Mouse (Mus musculus): ENCODE results near the gene Snx9. TPM values are rescaled to one million over a fixed set of nuclear protein-coding genes. Genes with fewer than 3 reads are reported as not detected.
A peak's percentile ranks its signal among the peaks of the same experiment; 100 is the strongest.

Snx9 gene
- total and polyA plus RNA-seq, 3 experiments = 26.7 to 55.5 (median 46.7) TPM

GRCm38 (mm10) chr17:5797124-5797760 lies 43.9 kb upstream of the Snx9 start:
- ATAC-seq (ENCODE audit: extremely low read depth, insufficient number of reproducible peaks, low FRiP score, poor library complexity, severe bottlenecking) (no peak), DNase-seq (ENCODE audit: low spot score) (no peak)
- H3K36me3 ChIP-seq (replicated peaks) = peaks cover 16% of the 10 kb centered on the region
- H3K4me1 ChIP-seq (ENCODE audit: insufficient read depth, low read depth, low read length) = peaks cover 85% of the 10 kb centered on the region
- no peaks in the 10 kb centered on the region for H3K9me3 ChIP-seq (replicated peaks)
- H3K27me3 ChIP-seq (ENCODE audit: insufficient read depth, low read length) = no peaks in the 10 kb centered on the region
- no peak for TF ChIP-seq TAL1 (conservative IDR thresholded peaks at IDR 0.05; ENCODE audit: low read depth, low read length)
- TF ChIP-seq CTCF (IDR thresholded peaks at IDR 0.05; ENCODE audit: low read depth, low read length) = no peak
- no peak for TF ChIP-seq POLR2AphosphoS5 (IDR thresholded peaks at IDR 0.05; ENCODE audit: insufficient replicate concordance, low read depth, low read length)
- TF ChIP-seq GATA1 (IDR thresholded peaks at IDR 0.05; ENCODE audit: borderline replicate concordance, low read length) = no peak
- TF ChIP-seq GATA2 (IDR thresholded peaks at IDR 0.05; ENCODE audit: borderline replicate concordance, low read depth, low read length) = no peak
- H3K4me3 ChIP-seq (ENCODE audit: low read depth, low read length) = no peak overlapping the region

GRCm38 (mm10) chr17:5798221-5798801 lies 42.8 kb upstream of the Snx9 start:
- TF ChIP-seq POLR2AphosphoS5 (IDR thresholded peaks at IDR 0.05; ENCODE audit: insufficient replicate concordance, low read depth, low read length) (no peak), GATA2 (IDR thresholded peaks at IDR 0.05; ENCODE audit: borderline replicate concordance, low read depth, low read length) (no peak), TAL1 (conservative IDR thresholded peaks at IDR 0.05; ENCODE audit: low read depth, low read length) (no peak), CTCF (IDR thresholded peaks at IDR 0.05; ENCODE audit: low read depth, low read length) (no peak), GATA1 (IDR thresholded peaks at IDR 0.05; ENCODE audit: borderline replicate concordance, low read length) (no peak)
- H3K36me3 ChIP-seq (replicated peaks) = peaks cover 26% of the 10 kb centered on the region
- H3K27me3 ChIP-seq (ENCODE audit: insufficient read depth, low read length) = no peaks in the 10 kb centered on the region
- peak overlapping the region; percentile 56; the same call in 1 of the 2 replicates for H3K4me3 ChIP-seq (ENCODE audit: low read depth, low read length)
- no peaks in the 10 kb centered on the region for H3K9me3 ChIP-seq (replicated peaks)
- peak; percentile 43 for DNase-seq (ENCODE audit: low spot score)
- peak; percentile 82 for ATAC-seq (ENCODE audit: extremely low read depth, insufficient number of reproducible peaks, low FRiP score, poor library complexity, severe bottlenecking)
- H3K4me1 ChIP-seq (ENCODE audit: insufficient read depth, low read depth, low read length) = peaks cover 84% of the 10 kb centered on the region

- Histone ChIP-seq H3K4me3 (ENCODE audit: low read depth, low read length) (peak overlapping the region; percentile 56), H3K9me3 (replicated peaks) (no peaks in the 10 kb centered on the region), H3K4me1 (ENCODE audit: insufficient read depth, low read depth, low read length) (peaks cover 84% of the 10 kb centered on the region), H3K27me3 (ENCODE audit: insufficient read depth, low read length) (no peaks in the 10 kb centered on the region), H3K36me3 (replicated peaks) (peaks cover 30% of the 10 kb centered on the region)
- DNase-seq (ENCODE audit: low spot score) = no peak
- TF ChIP-seq CTCF (IDR thresholded peaks at IDR 0.05; ENCODE audit: low read depth, low read length) (no peak), TAL1 (conservative IDR thresholded peaks at IDR 0.05; ENCODE audit: low read depth, low read length) (no peak), POLR2AphosphoS5 (IDR thresholded peaks at IDR 0.05; ENCODE audit: insufficient replicate concordance, low read depth, low read length) (no peak), GATA2 (IDR thresholded peaks at IDR 0.05; ENCODE audit: borderline replicate concordance, low read depth, low read length) (no peak), GATA1 (IDR thresholded peaks at IDR 0.05; ENCODE audit: borderline replicate concordance, low read length) (no peak)
- ATAC-seq (ENCODE audit: extremely low read depth, insufficient number of reproducible peaks, low FRiP score, poor library complexity, severe bottlenecking) = no peak
These were observed 42.2 kb upstream of the Snx9 start for GRCm38 (mm10) chr17:5798900-5799299.

GRCm38 (mm10) chr17:5799396-5800021 lies 41.6 kb upstream of the Snx9 start:
- Histone ChIP-seq H3K4me3 (ENCODE audit: low read depth, low read length) (peak overlapping the region; percentile 56; the same call in 1 of the 2 replicates), H3K4me1 (ENCODE audit: insufficient read depth, low read depth, low read length) (peaks cover 84% of the 10 kb centered on the region), H3K9me3 (replicated peaks) (no peaks in the 10 kb centered on the region), H3K27me3 (ENCODE audit: insufficient read depth, low read length) (no peaks in the 10 kb centered on the region), H3K36me3 (replicated peaks) (peaks cover 30% of the 10 kb centered on the region)
- DNase-seq (ENCODE audit: low spot score) (no peak), ATAC-seq (ENCODE audit: extremely low read depth, insufficient number of reproducible peaks, low FRiP score, poor library complexity, severe bottlenecking) (no peak)
- TF ChIP-seq POLR2AphosphoS5 (IDR thresholded peaks at IDR 0.05; ENCODE audit: insufficient replicate concordance, low read depth, low read length) (no peak), TAL1 (conservative IDR thresholded peaks at IDR 0.05; ENCODE audit: low read depth, low read length) (no peak), GATA1 (IDR thresholded peaks at IDR 0.05; ENCODE audit: borderline replicate concordance, low read length) (no peak), GATA2 (IDR thresholded peaks at IDR 0.05; ENCODE audit: borderline replicate concordance, low read depth, low read length) (no peak), CTCF (IDR thresholded peaks at IDR 0.05; ENCODE audit: low read depth, low read length) (no peak)

GRCm38 (mm10) chr17:5800254-5800653 lies 40.9 kb upstream of the Snx9 start:
- no peaks in the 10 kb centered on the region for H3K9me3 ChIP-seq (replicated peaks)
- H3K27me3 ChIP-seq (ENCODE audit: insufficient read depth, low read length) = no peaks in the 10 kb centered on the region
- H3K4me1 ChIP-seq (ENCODE audit: insufficient read depth, low read depth, low read length) = peaks cover 78% of the 10 kb centered on the region
- no peak for DNase-seq (ENCODE audit: low spot score)
- H3K36me3 ChIP-seq (replicated peaks) = peaks cover 30% of the 10 kb centered on the region
- TF ChIP-seq POLR2AphosphoS5 (IDR thresholded peaks at IDR 0.05; ENCODE audit: insufficient replicate concordance, low read depth, low read length) (no peak), CTCF (IDR thresholded peaks at IDR 0.05; ENCODE audit: low read depth, low read length) (no peak), GATA1 (IDR thresholded peaks at IDR 0.05; ENCODE audit: borderline replicate concordance, low read length) (no peak), TAL1 (conservative IDR thresholded peaks at IDR 0.05; ENCODE audit: low read depth, low read length) (no peak), GATA2 (IDR thresholded peaks at IDR 0.05; ENCODE audit: borderline replicate concordance, low read depth, low read length) (no peak)
- no peak for ATAC-seq (ENCODE audit: extremely low read depth, insufficient number of reproducible peaks, low FRiP score, poor library complexity, severe bottlenecking)
- no peak overlapping the region; the same call in 1 of the 2 replicates for H3K4me3 ChIP-seq (ENCODE audit: low read depth, low read length)

Measured in G1E (cell line).